Mouse (Mus musculus) intestine, postnatal 0 days (tissue): ENCODE measurements around the gene Chd5. TPM values are rescaled to one million over a fixed set of nuclear protein-coding genes. Genes with fewer than 3 reads are reported as not detected.

ENCODE experiments used
- ATAC-seq: fragments of 200-750 bp; cut with Nextera tagmentation; 2 replicates; pipeline ENCODE4 v1.8.0; 2017; ENCODE audit warnings: mild to moderate bottlenecking, moderate TSS enrichment, moderate library complexity
- H3K27ac ChIP-seq: fragments of 300-500 bp; sonication (generic); 2 replicates; pipeline ENCODE4 v1.5.1; 2014; ENCODE audit warnings: mild to moderate bottlenecking, low read depth, low read length, moderate library complexity
- H3K27me3 ChIP-seq: fragments of 300-500 bp; sonication (generic); replicated peaks from 2 replicates; pipeline ENCODE4 v1.6.1; 2014; ENCODE audit warnings: low read length, mixed read lengths; ENCODE audit not compliant: control insufficient read depth, insufficient read depth
- H3K36me3 ChIP-seq: fragments of 300-500 bp; sonication (generic); 2 replicates; pipeline ENCODE4 v1.6.1; 2014; ENCODE audit warnings: mild to moderate bottlenecking, moderate library complexity; ENCODE audit not compliant: control insufficient read depth, insufficient read depth
- H3K4me1 ChIP-seq: fragments of 300-500 bp; sonication (generic); replicated peaks from 2 replicates; pipeline ENCODE4 v1.6.1; 2014; ENCODE audit warnings: antibody characterized with exemption, low read length, mixed read lengths; ENCODE audit not compliant: control insufficient read depth, insufficient read depth
- H3K4me2 ChIP-seq: fragments of 300-500 bp; sonication (generic); replicated peaks from 2 replicates; pipeline ENCODE4 v1.6.1; 2014; ENCODE audit warnings: low read depth, mild to moderate bottlenecking, moderate library complexity
- H3K4me3 ChIP-seq: fragments of 300-500 bp; sonication (generic); 2 replicates; pipeline ENCODE4 v1.5.1; 2014; ENCODE audit warnings: low read depth, low read length
- H3K9ac ChIP-seq: fragments of 300-500 bp; sonication (generic); 2 replicates; pipeline ENCODE4 v1.6.1; 2014; ENCODE audit warnings: mild to moderate bottlenecking, low read depth, low read length
- H3K9me3 ChIP-seq: fragments of 300-500 bp; sonication (generic); 2 replicates; pipeline ENCODE4 v1.6.1; 2016; ENCODE audit warnings: mixed run types; ENCODE audit not compliant: control insufficient read depth
- CTCF ChIP-seq: sonication (generic); IDR thresholded peaks from 2 replicates; pipeline ENCODE4 v1.5.1; 2016; ENCODE audit warnings: low read depth, mild to moderate bottlenecking, control low read depth, antibody characterized with exemption, moderate library complexity
- WGBS: fragments of 180-500 bp; shearing (Covaris S2); extraction: QIAGEN DNeasy Blood & Tissue Kit; methylation state at CpG from one replicate; pipeline ENCODE4 v1.1.7; 2014; 5-methylcytosine and 5-hydroxymethylcytosine counted together
- polyA plus RNA-seq: library from polyadenylated mRNA; unstranded; fragments of >200 nt; fragmentation: Nextera tagmentation; extraction: Ambion mirVana; gene quantifications from 2 replicates; pipeline ENCODE4 v1.2.1, GENCODE M21; 2015

Chd5 gene
- polyA plus RNA-seq, 1 experiment from 2014 or later = 1.5 TPM

GRCm38 (mm10) chr4:152418229-152419060 lies 80.0 kb downstream of the Chd5 start:
- Histone ChIP-seq H3K9ac (no peak overlapping the region), H3K36me3 (no peaks in the 10 kb centered on the region), H3K4me3 (no peak overlapping the region), H3K27me3 (no peaks in the 10 kb centered on the region), H3K4me1 (no peaks in the 10 kb centered on the region), H3K9me3 (no peaks in the 10 kb centered on the region), H3K27ac (no peak overlapping the region), H3K4me2 (no peak overlapping the region)
- TF ChIP-seq CTCF = no peak
- no peak for ATAC-seq
- 42% methylated on average over 28 of the region's 28 CpGs for WGBS

- WGBS = 88% methylated on average over 6 of the region's 6 CpGs
- no peak overlapping the region for H3K4me3 ChIP-seq
- no peaks in the 10 kb centered on the region for H3K27me3 ChIP-seq
- H3K9ac ChIP-seq = no peak overlapping the region
- no peak for ATAC-seq
- TF ChIP-seq CTCF = no peak
- no peaks in the 10 kb centered on the region for H3K9me3 ChIP-seq
- no peak overlapping the region for H3K4me2 ChIP-seq
- no peaks in the 10 kb centered on the region for H3K4me1 ChIP-seq
- no peaks in the 10 kb centered on the region for H3K36me3 ChIP-seq
- H3K27ac ChIP-seq = no peak overlapping the region
These were observed 85.1 kb downstream of the Chd5 start for GRCm38 (mm10) chr4:152423576-152423975.

GRCm38 (mm10) chr4:152424341-152424740 lies 85.9 kb downstream of the Chd5 start:
- no peak overlapping the region for H3K9ac ChIP-seq
- TF ChIP-seq CTCF = no peak
- H3K4me3 ChIP-seq = no peak overlapping the region
- H3K27me3 ChIP-seq = no peaks in the 10 kb centered on the region
- no peak overlapping the region for H3K4me2 ChIP-seq
- ATAC-seq = no peak
- no peaks in the 10 kb centered on the region for H3K4me1 ChIP-seq
- WGBS = 42% methylated on average over 4 of the region's 4 CpGs
- no peaks in the 10 kb centered on the region for H3K36me3 ChIP-seq
- no peaks in the 10 kb centered on the region for H3K9me3 ChIP-seq
- H3K27ac ChIP-seq = no peak overlapping the region

- peak; percentile 68 for TF ChIP-seq CTCF
- Histone ChIP-seq H3K9ac (no peak overlapping the region), H3K4me2 (no peak overlapping the region), H3K4me1 (no peaks in the 10 kb centered on the region), H3K4me3 (no peak overlapping the region), H3K36me3 (no peaks in the 10 kb centered on the region), H3K27ac (no peak overlapping the region), H3K27me3 (no peaks in the 10 kb centered on the region), H3K9me3 (no peaks in the 10 kb centered on the region)
- WGBS = 67% methylated on average over 5 of the region's 5 CpGs
- ATAC-seq = no peak
These were observed 86.5 kb downstream of the Chd5 start for GRCm38 (mm10) chr4:152424922-152425321.

GRCm38 (mm10) chr4:152428259-152428658 lies 89.8 kb downstream of the Chd5 start:
- H3K27me3 ChIP-seq = no peaks in the 10 kb centered on the region
- no peak for ATAC-seq
- H3K9ac ChIP-seq = no peak overlapping the region
- H3K4me2 ChIP-seq = no peak overlapping the region
- no peaks in the 10 kb centered on the region for H3K9me3 ChIP-seq
- H3K4me1 ChIP-seq = no peaks in the 10 kb centered on the region
- no peak overlapping the region for H3K4me3 ChIP-seq
- no peaks in the 10 kb centered on the region for H3K36me3 ChIP-seq
- 63% methylated on average over 8 of the region's 8 CpGs for WGBS
- H3K27ac ChIP-seq = no peak overlapping the region
- no peak for TF ChIP-seq CTCF

GRCm38 (mm10) chr4:152432308-152432707 lies 93.9 kb downstream of the Chd5 start:
- H3K9ac ChIP-seq = no peak overlapping the region
- H3K9me3 ChIP-seq = no peaks in the 10 kb centered on the region
- ATAC-seq = no peak
- H3K36me3 ChIP-seq = no peaks in the 10 kb centered on the region
- WGBS = 59% methylated on average over 5 of the region's 5 CpGs
- H3K4me3 ChIP-seq = no peak overlapping the region
- H3K4me1 ChIP-seq = no peaks in the 10 kb centered on the region
- peak; percentile 74 for TF ChIP-seq CTCF
- no peaks in the 10 kb centered on the region for H3K27me3 ChIP-seq
- no peak overlapping the region for H3K4me2 ChIP-seq
- no peak overlapping the region for H3K27ac ChIP-seq
